Mouse (Mus musculus): ENCODE measurements at regions not wholly inside any gene's neighbourhood (a gene's known extent, or its start where the extent isn't known, plus 50 kb on each side); places are given as distances from the start of the nearest gene placed in this dataset.
"Not testable (repeated sequence)": the region's sequence is repeated elsewhere in the genome, so short reads cannot be mapped to it uniquely, and the experiment has no call there.

DNA sequence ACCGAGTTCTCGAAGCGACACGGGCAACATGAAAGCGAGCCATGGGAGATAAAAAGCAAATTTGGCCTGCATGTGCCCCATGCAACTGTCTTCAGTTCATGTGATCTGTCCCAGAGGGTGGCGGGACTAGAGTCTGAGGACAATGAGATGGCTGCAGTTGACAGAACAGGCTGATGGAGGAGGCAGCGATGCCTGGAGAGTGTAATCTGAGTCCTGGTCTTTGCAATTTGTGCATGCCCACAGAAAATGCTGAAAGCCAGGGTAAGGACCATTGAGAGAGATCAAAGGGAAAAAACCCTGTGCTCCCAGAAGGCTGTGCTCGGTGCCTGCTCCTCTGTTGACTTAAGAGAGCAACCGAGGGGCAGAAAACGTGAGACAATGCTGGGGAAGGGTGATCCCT, 624.8 kb upstream of the BB014433 start:
- DNase-seq, result no peak
- WGBS, result 49% methylated on average over 10 of the region's 10 CpGs
- Histone ChIP-seq H3K4me1 (ENCODE audit: control insufficient read depth, insufficient read depth, low read length) (no peaks in the 10 kb centered on the region), H3K4me3 (replicated peaks; ENCODE audit: extremely low read depth, low read depth, low read length) (no peak overlapping the region)
- TF ChIP-seq CTCF (IDR thresholded peaks at IDR 0.05; ENCODE audit: insufficient read depth, low read length) (no peak), POLR2A (IDR thresholded peaks at IDR 0.05; ENCODE audit: borderline replicate concordance, extremely low read depth, low read depth, low read length) (no peak)

DNA sequence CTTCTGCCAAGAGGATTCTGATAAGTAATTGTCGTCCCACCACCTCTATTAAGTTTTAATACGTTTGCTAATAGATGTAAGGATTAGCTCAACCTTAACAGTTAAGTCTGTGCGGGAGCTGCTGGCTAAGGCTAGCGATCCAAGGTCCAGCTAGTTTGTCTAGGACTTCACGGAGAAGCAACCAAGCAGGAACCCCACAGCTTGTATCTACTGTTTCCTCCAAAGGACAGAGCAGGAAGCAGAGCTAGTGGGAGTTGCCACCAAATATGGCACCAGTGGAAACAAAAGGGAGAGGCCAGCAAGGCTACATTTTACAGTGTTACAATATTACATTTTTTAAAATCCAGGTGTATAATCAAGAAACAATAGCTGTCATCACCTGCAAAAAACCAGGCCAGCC, 624.4 kb upstream of the BB014433 start:
- Histone ChIP-seq H3K4me1 (ENCODE audit: control insufficient read depth, insufficient read depth, low read length) (no peaks in the 10 kb centered on the region), H3K4me3 (replicated peaks; ENCODE audit: extremely low read depth, low read depth, low read length) (no peak overlapping the region)
- WGBS, result 81% methylated on average over 5 of the region's 5 CpGs
- TF ChIP-seq POLR2A (IDR thresholded peaks at IDR 0.05; ENCODE audit: borderline replicate concordance, extremely low read depth, low read depth, low read length) (no peak), CTCF (IDR thresholded peaks at IDR 0.05; ENCODE audit: insufficient read depth, low read length) (no peak)
- no peak for DNase-seq

- no peaks in the 10 kb centered on the region for H3K4me1 ChIP-seq (ENCODE audit: control insufficient read depth, insufficient read depth, low read length)
- H3K4me3 ChIP-seq (replicated peaks; ENCODE audit: extremely low read depth, low read depth, low read length), result no peak overlapping the region
- no peak for TF ChIP-seq POLR2A (IDR thresholded peaks at IDR 0.05; ENCODE audit: borderline replicate concordance, extremely low read depth, low read depth, low read length)
- no peak for TF ChIP-seq CTCF (IDR thresholded peaks at IDR 0.05; ENCODE audit: insufficient read depth, low read length)
- no peak for DNase-seq
- 77% methylated on average over 3 of the region's 3 CpGs for WGBS
Measured at GRCm38 (mm10) chr8:15669515-15669914, 623.6 kb upstream of the BB014433 start.

DNA sequence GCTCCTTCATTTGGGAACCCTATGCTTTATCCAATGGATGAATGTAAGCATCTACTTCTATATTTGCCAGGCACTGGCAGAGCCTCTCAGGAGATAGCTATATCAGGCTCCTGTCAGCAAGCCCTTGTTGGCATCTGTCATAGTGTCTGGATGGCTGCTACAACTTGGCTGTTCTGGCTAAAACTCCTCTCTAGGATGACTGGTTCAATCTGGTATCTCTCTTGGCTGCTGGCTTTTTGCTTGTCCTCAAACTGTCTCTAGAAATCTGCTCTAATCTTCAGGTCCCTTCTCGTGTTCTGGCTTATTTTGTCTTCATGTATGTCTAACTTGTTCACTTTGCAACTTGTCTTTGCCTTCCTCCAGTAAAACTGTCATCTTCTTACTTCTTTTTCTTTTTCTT, 614.7 kb upstream of the BB014433 start:
- 39% methylated on average over 1 of the region's 1 CpGs for WGBS
- Histone ChIP-seq H3K4me1 (ENCODE audit: control insufficient read depth, insufficient read depth, low read length) (no peaks in the 10 kb centered on the region), H3K4me3 (replicated peaks; ENCODE audit: extremely low read depth, low read depth, low read length) (no peak overlapping the region)
- TF ChIP-seq CTCF (IDR thresholded peaks at IDR 0.05; ENCODE audit: insufficient read depth, low read length) (no peak), POLR2A (IDR thresholded peaks at IDR 0.05; ENCODE audit: borderline replicate concordance, extremely low read depth, low read depth, low read length) (no peak)
- no peak for DNase-seq

DNA sequence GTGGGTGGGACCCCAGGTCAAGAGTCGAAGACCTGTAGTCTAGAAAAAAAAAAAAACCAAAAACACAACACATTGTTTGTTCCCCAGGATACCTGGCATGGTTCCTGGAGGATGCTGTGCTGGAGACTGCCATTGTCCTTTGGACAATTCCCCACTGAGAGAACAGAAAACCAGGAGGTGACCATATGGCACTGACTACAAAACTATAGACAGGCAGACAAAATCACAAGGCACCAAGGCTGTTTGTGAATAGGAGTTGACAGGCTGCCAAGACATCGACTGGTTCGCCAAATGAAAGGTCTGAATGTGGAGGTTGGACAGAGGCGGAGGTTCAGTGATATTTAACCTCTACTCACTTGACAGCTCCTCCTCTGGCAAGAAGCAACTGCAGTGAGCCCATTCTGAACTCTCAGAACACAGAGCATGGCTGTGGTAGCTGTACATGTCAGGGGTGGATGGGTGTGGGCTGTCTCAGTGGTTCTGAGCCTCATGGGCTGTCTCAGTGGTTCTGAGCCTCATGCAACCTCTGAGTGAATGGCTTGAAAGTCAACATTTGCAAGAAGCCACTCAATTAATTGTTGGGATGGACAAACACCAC, 589.0 kb upstream of the BB014433 start:
- Histone ChIP-seq H3K4me1 (ENCODE audit: control insufficient read depth, insufficient read depth, low read length) (no peaks in the 10 kb centered on the region), H3K4me3 (replicated peaks; ENCODE audit: extremely low read depth, low read depth, low read length) (no peak overlapping the region)
- whole genome bisulfite sequencing, result 69% methylated on average over 4 of the region's 4 CpGs
- no peak for DNase-seq
- no peak for TF ChIP-seq POLR2A (IDR thresholded peaks at IDR 0.05; ENCODE audit: borderline replicate concordance, extremely low read depth, low read depth, low read length)
- no peak for TF ChIP-seq CTCF (IDR thresholded peaks at IDR 0.05; ENCODE audit: insufficient read depth, low read length)

DNA sequence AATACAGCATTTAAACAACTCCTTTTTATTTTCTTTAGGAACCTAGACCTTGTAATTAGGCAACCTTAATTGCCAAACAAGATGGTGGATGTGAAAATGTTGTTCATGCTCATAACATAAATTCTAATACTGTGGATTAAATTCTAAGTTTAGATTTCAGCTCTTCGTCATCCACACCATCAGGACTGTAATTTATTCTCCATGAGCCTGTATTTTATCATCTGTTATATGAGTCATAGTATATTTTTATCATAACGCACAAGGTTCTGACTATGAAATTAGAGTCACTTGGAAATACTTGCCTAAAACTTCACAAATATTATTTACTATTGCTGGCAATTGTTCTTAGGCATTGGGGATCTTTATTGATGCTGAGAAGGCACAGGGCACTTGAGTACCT, 582.7 kb upstream of the BB014433 start:
- DNase-seq, result no peak
- no peak for TF ChIP-seq CTCF (IDR thresholded peaks at IDR 0.05; ENCODE audit: insufficient read depth, low read length)
- TF ChIP-seq POLR2A (IDR thresholded peaks at IDR 0.05; ENCODE audit: borderline replicate concordance, extremely low read depth, low read depth, low read length), result no peak
- WGBS, result 79% methylated on average over 2 of the region's 2 CpGs
- no peaks in the 10 kb centered on the region for H3K4me1 ChIP-seq (ENCODE audit: control insufficient read depth, insufficient read depth, low read length)
- no peak overlapping the region for H3K4me3 ChIP-seq (replicated peaks; ENCODE audit: extremely low read depth, low read depth, low read length)

DNA sequence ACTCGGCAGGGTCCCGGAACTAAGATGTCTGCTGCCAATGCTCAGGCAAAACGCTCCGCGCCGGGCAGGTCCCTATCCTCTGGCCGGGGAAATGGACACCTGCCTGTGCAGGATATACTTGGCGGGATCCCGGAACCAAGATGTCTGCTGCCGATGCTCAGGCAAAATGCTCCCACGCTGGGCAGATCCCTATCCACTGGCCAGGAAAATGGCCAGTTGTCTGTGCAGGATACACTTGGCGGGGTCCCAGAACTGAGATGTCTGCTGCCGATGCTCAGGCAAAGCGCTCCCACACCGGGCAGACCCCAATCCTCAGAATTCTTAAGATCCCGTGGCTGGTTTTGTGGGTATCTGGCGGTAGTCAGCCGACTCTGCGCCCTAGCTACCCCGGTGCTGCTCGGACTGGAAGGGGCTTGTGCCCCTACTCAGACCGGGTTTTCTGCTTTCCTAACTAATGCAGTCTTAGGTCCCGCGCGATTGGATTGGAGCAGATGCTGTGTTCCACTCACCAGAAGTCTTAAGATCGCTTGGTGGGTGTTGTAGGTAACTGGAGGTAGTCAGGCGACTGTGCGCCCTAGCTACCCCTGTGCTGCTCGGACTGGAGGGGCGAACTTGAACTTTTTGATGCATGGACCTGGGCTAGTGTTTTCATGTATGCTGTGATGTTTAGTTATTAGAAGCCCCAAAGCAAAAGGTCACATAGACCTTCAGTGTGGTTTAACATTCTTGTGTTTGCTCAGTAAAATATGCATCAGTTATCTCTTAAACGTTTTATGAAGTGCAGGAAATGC, 577.9 kb upstream of the BB014433 start:
- H3K4me1 ChIP-seq (ENCODE audit: control insufficient read depth, insufficient read depth, low read length); DNase-seq; H3K4me3 ChIP-seq (replicated peaks; ENCODE audit: extremely low read depth, low read depth, low read length): not testable (repeated sequence)
- 85% methylated on average over 31 of the region's 31 CpGs for WGBS

- no peak for DNase-seq
- TF ChIP-seq POLR2A (IDR thresholded peaks at IDR 0.05; ENCODE audit: borderline replicate concordance, extremely low read depth, low read depth, low read length), result no peak
- TF ChIP-seq CTCF (IDR thresholded peaks at IDR 0.05; ENCODE audit: insufficient read depth, low read length), result no peak
- 67% methylated on average over 8 of the region's 8 CpGs for WGBS
- H3K4me1 ChIP-seq (ENCODE audit: control insufficient read depth, insufficient read depth, low read length), result no peaks in the 10 kb centered on the region
- H3K4me3 ChIP-seq (replicated peaks; ENCODE audit: extremely low read depth, low read depth, low read length), result no peak overlapping the region
Measured at GRCm38 (mm10) chr8:15610217-15610616, 564.3 kb upstream of the BB014433 start.

GRCm38 (mm10) chr8:15607598-15608215, 561.8 kb upstream of the BB014433 start:
- TF ChIP-seq CTCF (IDR thresholded peaks at IDR 0.05; ENCODE audit: insufficient read depth, low read length) (no peak), POLR2A (IDR thresholded peaks at IDR 0.05; ENCODE audit: borderline replicate concordance, extremely low read depth, low read depth, low read length) (no peak)

GRCm38 (mm10) chr8:15601531-15601930, 555.7 kb upstream of the BB014433 start:
- TF ChIP-seq POLR2A (IDR thresholded peaks at IDR 0.05; ENCODE audit: borderline replicate concordance, extremely low read depth, low read depth, low read length) (no peak), CTCF (IDR thresholded peaks at IDR 0.05; ENCODE audit: insufficient read depth, low read length) (no peak)
- H3K4me3 ChIP-seq (replicated peaks; ENCODE audit: extremely low read depth, low read depth, low read length), result no peak overlapping the region
- no peaks in the 10 kb centered on the region for H3K4me1 ChIP-seq (ENCODE audit: control insufficient read depth, insufficient read depth, low read length)
- 60% methylated on average over 4 of the region's 4 CpGs for WGBS
- no peak for DNase-seq

More at GRCm38 (mm10) chr8:15607598-15608215, 561.8 kb upstream of the BB014433 start:
- no peak for DNase-seq
- no peak overlapping the region for H3K4me3 ChIP-seq (replicated peaks; ENCODE audit: extremely low read depth, low read depth, low read length)
- WGBS, result 36% methylated on average over 7 of the region's 7 CpGs
- H3K4me1 ChIP-seq (ENCODE audit: control insufficient read depth, insufficient read depth, low read length), result no peaks in the 10 kb centered on the region
